Mouse (Mus musculus): Measurements from ENCODE around the gene Ddn. TPM values are rescaled to one million over a fixed set of nuclear protein-coding genes. Genes with fewer than 3 reads are reported as not detected.

Gene Ddn
- total RNA-seq, 2 experiments from 2014 or later = 827 to 848 TPM

DNA sequence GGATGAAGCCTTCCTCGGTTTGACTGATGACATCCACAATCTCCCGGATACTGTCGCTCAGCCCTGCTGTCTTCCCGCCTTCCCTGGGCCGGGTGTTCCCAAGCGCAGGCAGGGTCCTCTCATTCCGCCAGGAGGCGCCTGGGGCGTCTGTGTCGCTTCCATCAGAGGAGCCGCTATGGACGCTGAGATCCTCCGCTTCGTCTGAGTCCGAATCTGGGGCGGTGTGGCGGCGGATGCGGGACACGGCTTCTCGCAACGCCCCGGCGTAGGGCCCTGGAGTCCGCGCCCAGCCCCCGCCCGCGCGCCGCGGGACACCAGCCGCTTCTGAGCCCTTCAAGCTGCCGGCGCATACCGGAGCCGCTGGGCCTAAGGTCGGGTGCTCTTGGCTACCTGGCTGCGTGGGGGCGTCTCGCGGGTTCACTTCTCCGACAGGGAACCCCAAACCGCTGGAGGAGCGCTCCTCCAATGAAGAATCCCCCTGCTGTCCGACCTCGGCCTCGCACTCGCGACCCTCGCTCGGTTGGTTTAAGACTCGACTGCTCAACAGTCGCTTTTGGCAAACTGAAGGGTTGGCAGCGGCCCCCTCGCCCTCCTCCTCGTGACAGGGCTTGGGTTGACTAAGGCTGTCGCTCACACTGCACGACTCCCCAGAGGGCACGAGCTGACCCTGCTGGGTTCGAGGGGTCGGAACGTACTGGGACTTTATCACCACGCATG lies 3.8 kb downstream of the Ddn start:
- intact Hi-C loops (cut with DNase I) = no loop called here

DNA sequence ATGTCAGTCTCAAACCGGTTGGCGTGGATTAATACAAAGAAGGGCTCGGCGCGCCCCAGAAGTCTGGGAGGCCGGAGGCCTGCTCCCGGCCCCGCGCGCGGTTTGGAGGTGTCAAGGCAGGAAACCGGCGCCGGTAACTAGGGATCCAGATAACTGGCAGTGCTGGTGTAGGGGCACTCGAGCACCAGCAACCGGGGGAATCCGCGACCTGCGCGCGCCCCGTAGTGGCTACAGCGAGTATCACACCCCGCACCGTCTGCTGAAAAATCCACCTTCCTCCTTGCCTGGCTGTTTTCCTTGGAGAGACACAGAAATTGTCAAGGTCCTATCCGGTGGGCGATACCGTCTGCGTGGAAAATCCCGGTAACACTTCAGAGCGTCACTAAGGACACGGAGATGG lies 5.2 kb downstream of the Ddn start:
- DNase-seq (ENCODE audit: low spot score in 2 of 2) = peak; percentile 89 to 90
- intact Hi-C loops (cut with DNase I) = no loop called here

More for the DNA sequence above, 3.8 kb downstream of the Ddn start:
- peak; percentile 75 to 80 for DNase-seq (ENCODE audit: low spot score in 2 of 2)

DNA sequence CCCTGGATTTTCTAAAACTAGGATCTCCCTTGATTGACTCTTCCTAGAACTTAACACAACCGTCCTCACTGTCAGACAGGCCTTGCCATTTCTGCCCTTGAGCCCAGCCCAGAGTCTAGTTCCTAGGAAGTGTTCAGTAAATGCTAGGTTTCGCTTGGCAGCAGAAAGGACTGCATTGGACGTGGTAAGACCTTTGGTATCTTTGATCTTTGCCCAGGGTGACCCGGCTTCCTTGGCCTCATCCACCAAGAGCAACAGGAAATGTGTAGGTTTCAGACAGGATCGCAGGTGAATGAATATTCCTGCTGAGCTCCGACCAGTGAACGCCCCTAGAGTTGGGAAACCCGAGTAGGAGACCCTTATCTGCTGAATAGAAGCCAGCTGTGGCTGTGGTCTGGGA lies 6.4 kb downstream of the Ddn start:
- intact Hi-C loops (cut with DNase I) = no loop called here
- DNase-seq (ENCODE audit: low spot score in 2 of 2) = no peak

DNA sequence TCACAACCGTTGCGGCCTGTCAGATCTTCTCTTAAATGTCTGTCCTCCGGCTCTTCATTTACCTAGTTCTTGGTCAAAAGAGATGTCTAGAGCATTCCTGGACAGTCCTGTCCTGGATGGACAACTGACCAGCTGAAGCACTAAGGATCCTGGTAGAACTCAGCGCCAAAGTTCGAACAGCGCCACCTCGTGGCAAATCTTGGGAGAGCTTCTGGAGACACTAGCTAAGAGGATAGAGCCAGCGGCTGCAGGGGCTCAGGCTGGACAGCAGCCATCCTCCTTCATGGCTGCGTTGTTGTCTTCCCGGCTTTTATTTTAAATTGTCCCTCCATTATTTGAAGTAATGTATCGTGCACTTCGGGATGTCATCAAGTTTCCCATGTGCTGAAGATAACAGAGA lies 9.9 kb downstream of the Ddn start:
- intact Hi-C loops (cut with DNase I) = loop anchor here (5.0 kb wide), 1 partner anchor 37 kb away; the partner anchor contains the start of gene Arf3

DNA sequence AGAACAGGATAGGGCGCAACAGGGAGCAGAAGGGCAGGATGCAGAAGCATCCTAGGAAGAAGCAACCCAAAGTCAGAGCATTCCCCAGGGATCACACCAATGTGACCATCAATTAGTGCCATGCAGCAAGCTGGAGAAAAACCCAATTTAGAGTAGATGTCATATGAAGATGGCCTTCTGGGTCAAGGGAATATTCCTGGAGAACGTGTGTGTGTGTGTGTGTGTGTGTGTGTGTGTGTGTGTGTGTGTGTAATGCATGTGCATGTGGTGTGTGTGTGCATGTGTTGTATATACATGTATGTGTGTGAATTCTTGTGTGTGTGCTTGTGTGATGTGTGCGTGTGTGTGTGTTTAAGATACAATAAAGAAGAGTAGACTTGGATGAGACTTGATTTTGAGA lies 10.4 kb downstream of the Ddn start:
- intact Hi-C loops (cut with DNase I) = loop anchor here (5.0 kb wide), 1 partner anchor 37 kb away; the partner anchor contains the start of gene Arf3
- DNase-seq (ENCODE audit: low spot score in 2 of 2) = no peak

More for the DNA sequence above, 9.9 kb downstream of the Ddn start:
- peak; percentile 71 to 76 for DNase-seq (ENCODE audit: low spot score in 2 of 2)

- DNase-seq (ENCODE audit: low spot score in 2 of 2) = no peak
- intact Hi-C loops (cut with DNase I) = loop anchor here (5.0 kb wide), 1 partner anchor 36 kb away; the partner anchor contains the start of gene Arf3
Observed at GRCm38 (mm10) chr15:98797835-98798492, 11.3 kb downstream of the Ddn start.

- intact Hi-C loops (cut with DNase I) = loop anchor here (5.0 kb wide), 1 partner anchor 35 kb away; the partner anchor contains the start of gene Arf3
- no peak for DNase-seq (ENCODE audit: low spot score in 2 of 2)
Observed at GRCm38 (mm10) chr15:98796803-98797595, 12.3 kb downstream of the Ddn start.

DNA sequence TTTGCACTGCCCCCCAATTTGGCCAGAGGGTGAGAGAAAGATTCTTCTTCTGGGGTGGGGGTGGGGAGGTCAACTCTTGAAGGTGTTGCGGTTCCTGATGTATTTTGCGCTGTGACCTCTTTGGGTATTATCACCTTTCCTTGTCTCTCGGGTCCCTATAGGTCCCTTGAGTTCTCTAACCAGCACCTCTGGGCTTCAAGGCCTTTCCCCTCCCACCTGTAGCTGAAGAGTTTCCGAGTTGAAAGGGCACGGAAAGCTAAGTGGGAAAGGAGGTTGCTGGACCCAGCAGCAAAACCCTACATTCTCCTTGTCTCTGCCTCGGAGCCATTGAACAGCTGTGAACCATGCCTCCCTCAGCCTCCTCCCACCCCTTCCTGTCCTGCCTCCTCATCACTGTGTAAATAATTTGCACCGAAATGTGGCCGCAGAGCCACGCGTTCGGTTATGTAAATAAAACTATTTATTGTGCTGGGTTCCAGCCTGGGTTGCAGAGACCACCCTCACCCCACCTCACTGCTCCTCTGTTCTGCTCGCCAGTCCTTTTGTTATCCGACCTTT lies 16.1 kb downstream of the Ddn start:
- intact Hi-C loops (cut with DNase I) = no loop called here
- DNase-seq (ENCODE audit: low spot score in 2 of 2) = no peak

DNA sequence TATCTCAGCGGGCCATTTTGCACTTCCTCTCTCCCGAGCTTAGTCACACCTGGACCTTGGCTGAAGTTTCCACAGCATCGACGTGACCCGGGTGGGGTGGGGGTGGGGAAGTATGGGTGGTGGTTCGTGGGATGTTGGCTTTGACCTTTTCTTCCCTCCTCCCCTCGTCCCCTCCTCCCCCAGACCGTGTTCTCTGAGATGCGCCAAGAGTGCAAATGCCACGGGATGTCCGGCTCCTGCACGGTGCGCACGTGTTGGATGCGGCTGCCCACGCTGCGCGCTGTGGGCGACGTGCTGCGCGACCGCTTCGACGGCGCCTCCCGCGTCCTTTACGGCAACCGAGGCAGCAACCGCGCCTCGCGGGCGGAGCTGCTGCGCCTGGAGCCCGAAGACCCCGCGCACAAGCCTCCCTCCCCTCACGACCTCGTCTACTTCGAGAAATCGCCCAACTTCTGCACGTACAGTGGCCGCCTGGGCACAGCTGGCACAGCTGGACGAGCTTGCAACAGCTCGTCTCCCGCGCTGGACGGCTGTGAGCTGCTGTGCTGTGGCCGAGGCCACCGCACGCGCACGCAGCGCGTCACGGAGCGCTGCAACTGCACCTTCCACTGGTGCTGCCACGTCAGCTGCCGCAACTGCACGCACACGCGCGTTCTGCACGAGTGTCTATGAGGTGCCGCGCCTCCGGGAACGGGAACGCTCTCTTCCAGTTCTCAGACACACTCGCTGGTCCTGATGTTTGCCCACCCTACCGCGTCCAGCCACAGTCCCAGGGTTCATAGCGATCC lies 16.9 kb downstream of the Ddn start:
- DNase-seq (ENCODE audit: low spot score in 2 of 2) = peak in 1 of 2 experiments; percentile 49
- intact Hi-C loops (cut with DNase I) = no loop called here

DNA sequence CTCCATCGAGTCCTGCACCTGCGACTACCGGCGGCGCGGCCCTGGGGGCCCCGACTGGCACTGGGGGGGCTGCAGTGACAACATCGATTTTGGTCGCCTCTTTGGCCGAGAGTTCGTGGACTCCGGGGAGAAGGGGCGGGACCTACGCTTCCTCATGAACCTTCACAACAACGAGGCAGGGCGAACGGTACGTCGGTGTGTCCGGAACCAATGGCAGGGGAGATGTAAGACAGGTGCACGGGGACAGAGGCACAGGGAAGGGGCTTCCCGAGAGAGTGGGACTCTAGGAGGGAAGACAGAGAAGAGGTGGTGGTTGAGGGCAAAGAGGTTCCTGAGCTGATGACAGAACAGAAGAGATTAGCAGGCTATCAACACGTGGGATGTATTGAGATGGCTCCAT lies 17.5 kb downstream of the Ddn start:
- no peak for DNase-seq (ENCODE audit: low spot score in 2 of 2)
- intact Hi-C loops (cut with DNase I) = no loop called here

DNA sequence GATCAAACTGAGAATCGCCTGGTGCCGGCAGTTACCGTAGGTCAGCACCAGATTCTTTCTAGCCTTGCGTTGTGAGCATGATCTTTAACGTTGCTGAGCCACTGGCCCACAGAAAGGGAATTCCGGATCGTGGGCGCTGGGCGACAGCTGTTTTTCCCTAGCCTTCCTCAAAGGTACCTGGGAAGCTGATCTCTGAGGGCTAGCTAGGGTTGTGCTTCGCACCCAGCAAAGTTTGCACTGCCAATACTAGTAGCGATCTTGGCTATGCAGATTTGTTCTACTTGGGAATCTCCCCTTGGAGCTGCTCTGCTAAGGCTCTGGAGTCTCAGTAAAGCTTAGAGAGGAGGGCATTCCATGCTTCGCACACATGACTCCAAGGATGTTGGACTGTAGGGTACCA lies 18.1 kb downstream of the Ddn start:
- intact Hi-C loops (cut with DNase I) = no loop called here
- no peak for DNase-seq (ENCODE audit: low spot score in 2 of 2)

GRCm38 (mm10) chr15:98790761-98791160 lies 18.5 kb downstream of the Ddn start:
- no peak for DNase-seq (ENCODE audit: low spot score in 2 of 2)
- intact Hi-C loops (cut with DNase I) = no loop called here

DNA sequence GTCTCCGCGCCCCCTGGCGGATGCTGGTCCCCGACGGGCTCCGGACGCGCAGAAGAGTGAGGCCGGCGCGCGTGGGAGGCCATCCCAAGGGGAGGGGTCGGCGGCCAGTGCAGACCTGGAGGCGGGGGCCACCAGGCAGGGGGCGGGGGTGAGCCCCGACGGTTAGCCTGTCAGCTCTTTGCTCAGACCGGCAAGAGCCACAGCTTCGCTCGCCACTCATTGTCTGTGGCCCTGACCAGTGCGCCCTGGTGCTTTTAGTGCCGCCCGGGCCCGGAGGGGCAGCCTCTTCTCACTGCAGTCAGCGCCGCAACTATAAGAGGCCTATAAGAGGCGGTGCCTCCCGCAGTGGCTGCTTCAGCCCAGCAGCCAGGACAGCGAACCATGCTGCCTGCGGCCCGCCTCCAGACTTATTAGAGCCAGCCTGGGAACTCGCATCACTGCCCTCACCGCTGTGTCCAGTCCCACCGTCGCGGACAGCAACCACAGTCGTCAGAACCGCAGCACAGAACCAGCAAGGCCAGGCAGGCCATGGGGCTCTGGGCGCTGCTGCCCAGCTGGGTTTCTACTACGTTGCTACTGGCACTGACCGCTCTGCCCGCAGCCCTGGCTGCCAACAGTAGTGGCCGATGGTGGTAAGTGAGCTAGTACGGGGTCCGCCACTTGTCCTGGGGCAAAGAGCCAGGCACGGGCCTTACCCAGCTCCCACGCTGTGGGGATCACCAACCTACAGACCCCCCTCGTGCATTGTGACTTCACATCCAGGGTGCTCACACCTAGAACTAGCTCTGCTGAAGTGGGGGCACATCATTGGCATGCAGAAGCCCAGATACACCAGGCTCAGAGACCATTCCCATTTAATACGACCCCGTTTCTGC lies 19.4 kb downstream of the Ddn start, which contains the start of gene Wnt1:
Gene Wnt1, plus strand, starts transcription at position 197 of the 875 bp plus-strand sequence.
- intact Hi-C loops (cut with DNase I) = loop anchor here (5.0 kb wide), 1 partner anchor 128 kb away; the partner anchor contains the start of gene Ddx23
- no peak for DNase-seq (ENCODE audit: low spot score in 2 of 2)

DNA sequence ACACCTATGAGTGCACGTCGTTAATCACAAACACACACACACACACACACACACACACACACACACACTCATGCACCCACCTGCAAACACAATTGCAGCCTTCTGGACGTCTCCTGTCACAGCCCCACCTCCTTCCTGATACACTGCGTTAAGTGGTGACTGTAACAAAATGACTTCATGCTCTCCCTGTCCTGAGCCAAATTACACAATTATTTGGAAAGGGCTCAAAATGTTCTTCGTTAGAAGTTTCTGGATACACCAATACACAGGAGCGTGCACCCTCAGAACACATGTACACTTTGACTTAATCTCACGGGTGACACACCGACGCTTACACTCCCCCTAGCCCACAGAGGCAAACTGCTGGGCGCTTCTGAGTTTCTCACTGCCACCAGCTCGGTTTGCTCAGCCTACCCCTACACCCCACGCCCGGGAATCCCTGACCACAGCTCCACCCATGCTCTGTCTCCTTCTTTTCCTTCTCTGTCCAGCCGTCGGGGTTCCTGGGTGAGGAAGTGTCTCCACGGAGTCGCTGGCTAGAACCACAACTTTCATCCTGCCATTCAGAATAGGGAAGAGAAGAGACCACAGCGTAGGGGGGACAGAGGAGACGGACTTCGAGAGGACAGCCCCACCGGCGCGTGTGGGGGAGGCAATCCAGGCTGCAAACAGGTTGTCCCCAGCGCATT lies 20.2 kb downstream of the Ddn start:
- intact Hi-C loops (cut with DNase I) = loop anchor here (5.0 kb wide), 1 partner anchor 127 kb away; the partner anchor contains the start of gene Ddx23

DNA sequence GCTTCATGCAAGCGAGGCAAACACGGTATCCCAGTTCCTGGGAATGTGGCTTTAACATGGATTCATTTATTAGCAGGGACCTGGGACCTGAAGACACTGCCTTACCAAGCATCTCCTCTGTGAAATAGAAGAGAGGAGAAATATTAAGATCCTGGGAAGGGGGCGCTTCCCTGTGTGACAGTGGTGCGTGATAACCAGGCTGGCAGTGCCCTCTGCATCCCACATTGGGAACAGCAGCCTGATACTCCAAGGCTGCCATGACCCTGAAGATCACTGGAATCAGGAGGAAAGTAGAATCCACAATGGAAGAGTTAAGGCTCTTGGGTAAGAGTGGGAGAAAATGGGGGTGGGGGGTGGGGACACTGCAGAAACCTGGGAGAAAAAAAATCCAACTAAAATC lies 21.4 kb downstream of the Ddn start:
- DNase-seq (ENCODE audit: low spot score in 2 of 2) = no peak
- intact Hi-C loops (cut with DNase I) = loop anchor here (5.0 kb wide), 1 partner anchor 126 kb away; the partner anchor contains the start of gene Ddx23

More for the DNA sequence above, 20.2 kb downstream of the Ddn start:
- no peak for DNase-seq (ENCODE audit: low spot score in 2 of 2)

- DNase-seq (ENCODE audit: low spot score in 2 of 2) = no peak
- intact Hi-C loops (cut with DNase I) = loop anchor here (5.0 kb wide), 1 partner anchor 123 kb away; the partner anchor contains the start of gene Ddx23
Observed at GRCm38 (mm10) chr15:98785744-98786143, 23.5 kb downstream of the Ddn start.

DNA sequence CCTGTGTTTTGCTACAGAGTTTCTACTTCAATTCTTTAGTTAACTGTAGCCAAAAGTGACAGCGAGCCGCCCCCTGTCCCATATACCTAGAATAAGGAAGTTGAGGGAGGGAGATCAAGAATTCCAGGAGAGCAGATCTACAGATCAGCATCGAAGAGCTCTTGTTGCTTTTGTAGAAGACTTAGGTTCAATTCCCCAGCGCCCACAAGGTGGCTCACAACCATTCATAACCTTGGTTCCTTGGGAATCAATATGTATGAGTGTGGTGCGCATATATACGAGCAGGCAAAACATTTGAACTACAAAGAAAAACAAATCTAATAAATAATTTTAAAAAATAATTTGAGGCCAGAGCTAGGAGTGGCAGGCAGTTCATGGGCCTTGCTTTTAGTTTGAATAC lies 28.1 kb downstream of the Ddn start:
- no peak for DNase-seq (ENCODE audit: low spot score in 2 of 2)
- intact Hi-C loops (cut with DNase I) = no loop called here

All from left cerebral cortex, postnatal 36 days (tissue).